Mouse (Mus musculus) erythroblast, embryonic 14.5 days (primary cell): ENCODE results near the gene Saal1. TPM values are rescaled to one million over a fixed set of nuclear protein-coding genes. Genes with fewer than 3 reads are reported as not detected.

Experiments used
- H3K27me3 ChIP-seq: 2 replicates; pipeline ENCODE4 v1.6.1; 2012; ENCODE audit warnings: inconsistent platforms; ENCODE audit not compliant: control insufficient read depth
- H3K36me3 ChIP-seq: 2 replicates; pipeline ENCODE4 v1.6.1; 2012; ENCODE audit warnings: mild to moderate bottlenecking, inconsistent platforms; ENCODE audit not compliant: control insufficient read depth
- H3K4me1 ChIP-seq: 2 replicates; pipeline ENCODE4 v1.6.1; 2012; ENCODE audit warnings: inconsistent platforms; ENCODE audit not compliant: control insufficient read depth
- H3K4me3 ChIP-seq: replicated peaks from 2 replicates; pipeline ENCODE3; 2012; ENCODE audit warnings: moderate library complexity, mild to moderate bottlenecking, inconsistent platforms
- H3K9me3 ChIP-seq: 2 replicates; pipeline ENCODE4 v1.6.1; 2012; ENCODE audit warnings: low read length, inconsistent platforms, mixed read lengths; ENCODE audit not compliant: control insufficient read depth
- GATA1 ChIP-seq: IDR thresholded peaks from 2 replicates; pipeline ENCODE4 v1.6.1; 2012; ENCODE audit warnings: low read length, inconsistent platforms, mixed read lengths
- TAL1 ChIP-seq: IDR thresholded peaks from 3 replicates; pipeline ENCODE4 v1.6.1; 2012; ENCODE audit warnings: low read length, inconsistent platforms, mixed read lengths
- polyA plus RNA-seq: library from polyadenylated mRNA; stranded (reverse); fragments of >175 nt; gene quantifications from 2 replicates; pipeline ENCODE4 v1.2.3, GENCODE M21; 2012

The Saal1 gene
- polyA plus RNA-seq, 1 experiment = 0.44 TPM

- Histone ChIP-seq H3K36me3 (no peaks in the 10 kb centered on the region), H3K9me3 (no peaks in the 10 kb centered on the region), H3K4me3 (peak within 1 kb of the TSS; percentile 70), H3K4me1 (peaks cover 18% of the 10 kb centered on the region), H3K27me3 (peaks cover 12% of the 10 kb centered on the region)
- TF ChIP-seq GATA1 (no peak), TAL1 (no peak)
Observed at GRCm38 (mm10) chr7:46639692-46640031, 70.8 kb downstream of the Saal1 start, which contains the start of gene Sergef. Gene Sergef, minus strand, starts transcription at chr7:46639807.

DNA sequence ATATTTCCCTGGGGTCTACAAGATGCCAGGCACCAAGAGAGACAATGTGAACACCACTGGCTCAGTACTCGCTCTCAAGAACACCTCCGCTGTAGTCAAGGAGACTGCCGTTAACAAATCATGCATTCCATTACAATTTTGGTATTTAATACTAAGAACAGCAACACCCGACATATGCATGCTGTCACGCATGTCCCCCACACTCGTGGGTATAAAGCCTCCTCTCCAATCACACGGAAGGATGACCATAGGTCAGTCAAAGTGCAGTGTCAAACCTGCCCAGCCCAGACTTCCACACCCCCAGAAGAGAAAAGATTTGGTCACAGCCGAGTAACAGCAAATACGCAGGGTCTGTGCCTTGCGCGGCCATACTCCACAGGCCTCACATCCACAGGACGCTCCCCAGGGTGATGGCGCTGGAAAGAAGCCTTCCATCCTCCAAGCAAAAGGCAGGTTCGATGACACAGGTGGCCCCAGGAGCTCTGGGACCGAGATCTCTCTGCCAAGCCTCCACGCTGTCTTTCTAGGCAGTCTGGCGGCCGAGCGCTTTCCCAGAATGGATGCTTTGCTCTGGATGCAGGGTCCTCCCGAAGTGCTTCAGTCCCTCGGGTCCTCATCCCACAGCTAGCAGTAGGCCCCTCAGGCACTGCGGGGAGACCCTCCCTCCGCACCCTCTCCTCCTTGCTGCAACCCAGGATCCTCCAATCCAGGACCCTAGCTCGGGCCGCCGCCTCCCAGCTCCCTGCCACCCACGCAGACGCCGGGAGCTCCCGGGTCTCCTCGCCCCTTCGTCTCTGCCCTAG is 71.4 kb downstream of the Saal1 start:
- H3K4me1 ChIP-seq = peaks cover 18% of the 10 kb centered on the region
- peak overlapping the region; percentile 70 for H3K4me3 ChIP-seq
- H3K27me3 ChIP-seq = peaks cover 12% of the 10 kb centered on the region
- no peak for TF ChIP-seq TAL1
- no peaks in the 10 kb centered on the region for H3K9me3 ChIP-seq
- no peaks in the 10 kb centered on the region for H3K36me3 ChIP-seq

Other genes with a start within 250 kb of the Saal1 start
- gene Sergef, start 70.9 kb downstream of the Saal1 start, polyA plus RNA-seq = 0.16 and 0.26 TPM in 2 replicates
- not detected in 2 replicates for gene Tph1, start 38.1 kb downstream of the Saal1 start, polyA plus RNA-seq
- not detected in 2 replicates for gene Saa3, start 5.0 kb upstream of the Saal1 start, polyA plus RNA-seq
- gene Saa4, start 21.9 kb upstream of the Saal1 start, polyA plus RNA-seq = not detected in 2 replicates
- gene Saa1, start 32.3 kb upstream of the Saal1 start, polyA plus RNA-seq = not detected in 2 replicates
- not detected in 2 replicates for gene Saa2, start 41.1 kb upstream of the Saal1 start, polyA plus RNA-seq
- 0.09 TPM in 2 replicates for gene Hps5, start 85.4 kb upstream of the Saal1 start, polyA plus RNA-seq
- 0.99 and 1.7 TPM in 2 replicates for gene Gtf2h1, start 85.4 kb upstream of the Saal1 start, polyA plus RNA-seq
- 12.0 and 18.0 TPM in 2 replicates for gene Ldha, start 130.8 kb upstream of the Saal1 start, polyA plus RNA-seq
- gene Ldhc, start 150.5 kb upstream of the Saal1 start, polyA plus RNA-seq = 0.04 TPM in 1 of 2 replicates, not detected in the other
- gene Tsg101, start 209.3 kb upstream of the Saal1 start, polyA plus RNA-seq = 3.8 and 4.1 TPM in 2 replicates
- 0.02 and 0.03 TPM in 2 replicates for gene Uevld, start 247.8 kb upstream of the Saal1 start, polyA plus RNA-seq